Mouse (Mus musculus): ENCODE results near the gene Cdhr1. TPM values are rescaled to one million over a fixed set of nuclear protein-coding genes. Genes with fewer than 3 reads are reported as not detected.

Gene Cdhr1
- not detected for polyA plus RNA-seq (2014; fragmentation: Illumina TruSeq; extraction: RNeasy Lipid Tissue Mini Kit (QIAGEN cat#74804); ENCODE audit: insufficient read depth, low read depth, low replicate concordance)

DNA sequence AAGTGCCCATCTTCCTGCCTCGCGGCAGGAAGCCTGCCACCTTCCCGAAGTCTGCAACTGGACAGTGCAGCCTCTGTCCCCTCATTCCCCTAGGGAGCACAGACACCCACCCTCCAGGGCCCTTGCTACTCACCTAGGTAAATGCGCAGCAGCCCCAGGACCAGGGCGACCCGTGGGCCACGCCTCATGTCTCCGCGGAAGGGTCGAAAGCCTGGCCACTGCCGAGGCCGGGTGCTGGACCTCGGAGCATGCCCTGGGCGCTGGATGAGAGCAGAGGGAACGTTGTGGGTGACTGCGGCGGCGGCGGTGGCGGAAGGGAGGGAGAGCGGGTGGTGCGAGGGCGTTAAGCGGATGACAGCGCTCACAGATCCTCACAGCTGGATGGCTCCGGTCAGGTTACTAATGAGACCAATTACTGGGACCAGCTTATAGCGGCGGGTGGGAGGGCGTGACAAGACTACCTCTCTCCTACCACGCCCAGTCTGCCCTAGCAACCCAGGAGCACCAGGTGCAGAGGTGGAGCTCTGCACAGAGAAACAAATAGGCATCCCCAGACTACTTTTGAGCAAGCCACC, at the start of gene Cdhr1:
TSS of gene Cdhr1 (minus strand) at position 392 of the 575 bp plus-strand sequence.

DNA sequence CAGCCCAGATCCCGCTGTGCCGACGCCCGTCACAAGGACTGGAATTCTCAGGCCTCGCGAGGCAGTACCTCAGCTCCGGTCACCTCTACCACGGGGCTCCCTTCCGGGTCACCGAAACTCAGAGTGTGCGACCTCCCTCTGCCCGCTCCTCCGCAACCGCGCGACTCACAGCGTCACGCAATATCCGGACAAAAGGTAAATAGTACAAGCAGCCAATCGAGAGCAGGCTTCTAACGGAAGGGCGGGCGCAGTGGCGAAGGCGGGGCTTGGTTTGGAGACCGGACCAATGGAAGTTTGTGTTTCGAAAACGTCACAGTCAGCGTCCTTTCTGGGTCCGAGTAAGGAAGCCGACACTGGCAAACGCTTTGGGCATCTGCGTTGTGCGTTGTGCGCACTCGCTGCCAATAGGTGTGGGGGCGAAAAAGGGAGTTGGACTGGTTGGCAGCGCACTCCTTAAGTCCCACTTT, 37.0 kb upstream of the Cdhr1 start, which contains the start of gene Ghitm:
TSS of gene Ghitm (minus strand) at position 146 of the 467 bp plus-strand sequence.

DNA sequence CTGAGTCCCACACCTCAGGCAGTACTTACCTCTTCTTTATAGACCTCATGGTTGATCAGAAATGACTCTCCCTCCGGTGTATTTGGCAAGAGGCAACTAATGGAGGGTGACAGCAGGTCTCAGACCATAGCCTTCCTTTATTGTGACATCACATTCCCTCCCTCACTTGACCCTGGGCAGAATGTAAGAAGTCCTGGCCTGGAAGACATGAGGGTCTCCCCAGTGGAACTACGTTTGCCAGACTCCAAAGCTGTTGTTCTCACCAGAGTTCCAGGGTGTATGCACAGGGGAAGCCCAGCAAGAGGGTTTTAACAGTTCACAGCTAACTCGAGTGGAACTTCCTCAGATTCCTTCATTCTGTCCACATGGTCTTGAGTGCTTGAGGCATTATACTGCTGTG, 15.8 kb upstream of the Cdhr1 start, which contains the start of gene 2610528A11Rik:
TSS of gene 2610528A11Rik (minus strand) at position 101 of the 400 bp plus-strand sequence.

DNA sequence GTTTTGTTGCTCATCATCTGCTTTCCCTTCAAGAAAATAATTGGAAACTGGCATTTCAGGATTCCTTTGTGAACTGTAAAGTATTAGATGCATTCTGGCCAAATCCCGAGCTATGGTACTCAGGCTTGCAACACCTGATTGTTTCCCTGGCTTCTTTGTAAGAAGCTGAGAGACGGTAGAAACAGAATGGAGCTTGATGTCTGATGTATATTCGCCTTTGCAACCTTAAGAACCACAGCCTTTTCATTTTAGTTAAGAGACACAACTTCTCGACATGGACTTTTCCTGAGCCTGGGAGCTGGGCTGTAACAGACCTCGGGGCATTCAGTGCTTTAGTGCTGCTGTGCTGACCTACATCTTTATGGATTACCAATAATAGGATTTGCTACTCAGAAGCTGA, 30.5 kb downstream of the Cdhr1 start, which contains the start of gene Lrit2:
TSS of gene Lrit2 (plus strand) at position 301 of the 400 bp plus-strand sequence.

DNA sequence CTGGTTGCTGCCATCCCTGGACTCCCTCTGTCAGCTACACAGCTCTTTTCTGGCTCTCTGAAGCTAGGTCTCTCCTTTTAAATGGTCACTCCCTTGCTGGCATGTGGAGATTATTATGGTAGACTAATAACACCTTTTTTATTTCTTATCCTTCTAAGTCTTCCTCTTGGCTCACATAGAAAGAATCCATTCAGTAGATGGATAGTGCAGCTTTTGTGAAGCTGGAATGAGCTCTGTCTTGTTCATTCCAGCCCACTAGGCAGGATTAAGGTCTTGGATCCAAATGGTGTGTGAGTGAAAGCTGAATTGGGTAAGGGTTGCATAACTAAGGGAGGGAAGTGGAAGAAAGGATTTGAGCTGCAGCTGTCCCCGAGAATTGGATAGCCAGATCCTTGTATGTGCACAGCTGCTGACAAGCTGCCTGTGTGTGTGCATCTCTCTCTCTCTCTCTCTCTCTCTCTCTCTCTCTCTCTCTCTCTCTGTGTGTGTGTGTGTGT, 49.2 kb downstream of the Cdhr1 start, which contains the start of gene Rgr:
TSS of gene Rgr (minus strand) at position 51 of the 497 bp plus-strand sequence.

Other genes with a start within 250 kb of the Cdhr1 start
- 19.4 TPM for gene Ccser2, start 129.6 kb downstream of the Cdhr1 start, polyA plus RNA-seq (2014; fragmentation: Illumina TruSeq; extraction: RNeasy Lipid Tissue Mini Kit (QIAGEN cat#74804); ENCODE audit: insufficient read depth, low read depth, low replicate concordance)
- not detected for gene Rgr, start 49.4 kb downstream of the Cdhr1 start, polyA plus RNA-seq (2014; fragmentation: Illumina TruSeq; extraction: RNeasy Lipid Tissue Mini Kit (QIAGEN cat#74804); ENCODE audit: insufficient read depth, low read depth, low replicate concordance)
- gene Lrit1, start 43.5 kb downstream of the Cdhr1 start, polyA plus RNA-seq (2014; fragmentation: Illumina TruSeq; extraction: RNeasy Lipid Tissue Mini Kit (QIAGEN cat#74804); ENCODE audit: insufficient read depth, low read depth, low replicate concordance) = not detected
- not detected for gene Lrit2, start 30.4 kb downstream of the Cdhr1 start, polyA plus RNA-seq (2014; fragmentation: Illumina TruSeq; extraction: RNeasy Lipid Tissue Mini Kit (QIAGEN cat#74804); ENCODE audit: insufficient read depth, low read depth, low replicate concordance)
- not detected for gene 2610528A11Rik, start 15.7 kb upstream of the Cdhr1 start, polyA plus RNA-seq (2014; fragmentation: Illumina TruSeq; extraction: RNeasy Lipid Tissue Mini Kit (QIAGEN cat#74804); ENCODE audit: insufficient read depth, low read depth, low replicate concordance)
- gene Ghitm, start 36.9 kb upstream of the Cdhr1 start, polyA plus RNA-seq (2014; fragmentation: Illumina TruSeq; extraction: RNeasy Lipid Tissue Mini Kit (QIAGEN cat#74804); ENCODE audit: insufficient read depth, low read depth, low replicate concordance) = 137 TPM